8 mouse cellular contexts compared by ENCODE assay signal in the genomic region with DNA sequence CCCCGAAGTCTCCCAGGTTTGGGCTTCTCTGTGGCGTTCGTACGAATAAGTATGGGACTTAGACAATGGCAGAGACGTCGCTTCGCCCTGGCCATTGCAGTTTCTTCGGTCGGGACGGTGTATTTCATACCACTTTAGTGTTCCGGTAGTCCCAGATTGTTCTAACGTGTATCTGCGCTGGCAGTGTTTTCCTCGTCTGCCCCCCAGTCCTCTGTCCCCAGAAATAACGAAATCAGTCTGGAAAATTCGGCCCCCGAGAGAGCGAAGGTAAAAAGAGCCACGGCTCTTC. TPM values are rescaled to one million over a fixed set of nuclear protein-coding genes. Genes with fewer than 3 reads are reported as not detected.
DNase-seq lines count a peak whose midpoint lies in the region; ATAC-seq lines count a peak whose summit lies in the region.

No protein-coding gene starts in this region.

- no peaks in the 10 kb centered on the region for H3K36me3 ChIP-seq in kidney, embryonic 14.5 days (ENCODE audit: control insufficient read depth, insufficient read depth, low read length)
- H3K36me3 ChIP-seq in hindbrain, embryonic 14.5 days (replicated peaks; ENCODE audit: control insufficient read depth, insufficient read depth): no peaks in the 10 kb centered on the region
- H3K36me3 ChIP-seq in midbrain, embryonic 14.5 days (ENCODE audit: control insufficient read depth, insufficient read depth, low read length): no peaks in the 10 kb centered on the region

- no peaks in the 10 kb centered on the region for H3K9me3 ChIP-seq in kidney, embryonic 14.5 days (ENCODE audit: control insufficient read depth, low read length)
- H3K9me3 ChIP-seq in hindbrain, embryonic 14.5 days (ENCODE audit: control insufficient read depth, low read length): no peaks in the 10 kb centered on the region
- no peaks in the 10 kb centered on the region for H3K9me3 ChIP-seq in midbrain, embryonic 14.5 days (ENCODE audit: control insufficient read depth, low read length)

- peak overlapping the region; percentile 92 for H3K9ac ChIP-seq in kidney, embryonic 14.5 days (ENCODE audit: low read depth, low read length)
- peak overlapping the region; percentile 96 for H3K9ac ChIP-seq in hindbrain, embryonic 14.5 days
- peak overlapping the region; percentile 93 for H3K9ac ChIP-seq in midbrain, embryonic 14.5 days (replicated peaks; ENCODE audit: low read length)

- peaks cover 13% of the 10 kb centered on the region; the same call in 1 of the 2 replicates for H3K4me1 ChIP-seq in kidney, embryonic 14.5 days (ENCODE audit: control insufficient read depth, insufficient read depth, low read length)
- H3K4me1 ChIP-seq in brown adipose tissue, adult 24 weeks (ENCODE audit: control insufficient read depth, insufficient read depth, insufficient read length, low read length): peaks cover 2% of the 10 kb centered on the region
- H3K4me1 ChIP-seq in hindbrain, embryonic 14.5 days (replicated peaks; ENCODE audit: control insufficient read depth, insufficient read depth, low read length): peaks cover 31% of the 10 kb centered on the region
- H3K4me1 ChIP-seq in midbrain, embryonic 14.5 days (ENCODE audit: control insufficient read depth, insufficient read depth, low read length): peaks cover 13% of the 10 kb centered on the region

- peak overlapping the region; percentile 94 for H3K4me3 ChIP-seq in kidney, embryonic 14.5 days (ENCODE audit: low read length)
- peak overlapping the region; percentile 81 for H3K4me3 ChIP-seq in brown adipose tissue, adult 24 weeks (ENCODE audit: insufficient read depth, low read depth, low read length)
- peak overlapping the region; percentile 83 for H3K4me3 ChIP-seq in hindbrain, embryonic 14.5 days (replicated peaks; ENCODE audit: low read length)
- H3K4me3 ChIP-seq in midbrain, embryonic 14.5 days (replicated peaks; ENCODE audit: low read depth, low read length): peak overlapping the region; percentile 92

- ATAC-seq in kidney, embryonic 14.5 days (ENCODE audit: low FRiP score, low TSS enrichment): no peak
- ATAC-seq in hindbrain, embryonic 14.5 days (ENCODE audit: low FRiP score): no peak
- ATAC-seq in midbrain, embryonic 14.5 days (ENCODE audit: low FRiP score, low TSS enrichment): no peak

- peak overlapping the region; percentile 68 for H3K4me2 ChIP-seq in kidney, embryonic 14.5 days (replicated peaks; ENCODE audit: low read depth, low read length)
- peak overlapping the region; percentile 69 for H3K4me2 ChIP-seq in hindbrain, embryonic 14.5 days (replicated peaks)
- H3K4me2 ChIP-seq in midbrain, embryonic 14.5 days (ENCODE audit: low read length): peak overlapping the region; percentile 82

- DNase-seq in kidney, postnatal 14 days: no peak
- peak; percentile 53 for DNase-seq in hindbrain, embryonic 14.5 days (ENCODE audit: low spot score)
- no peak for DNase-seq in midbrain, embryonic 14.5 days
- DNase-seq in right cerebral cortex, postnatal 10 days (ENCODE audit: low spot score in 2 of 2): no peak
- no peak for DNase-seq in cerebellum, postnatal 14 days
- no peak for DNase-seq in gastrocnemius, postnatal 25 days

- H3K27ac ChIP-seq in kidney, embryonic 14.5 days (ENCODE audit: low read depth, low read length): peak overlapping the region; percentile 88
- H3K27ac ChIP-seq in brown adipose tissue, adult 24 weeks (replicated peaks; ENCODE audit: low read depth, low read length): peak overlapping the region; percentile 79
- H3K27ac ChIP-seq in hindbrain, embryonic 14.5 days: peak overlapping the region; percentile 92
- H3K27ac ChIP-seq in midbrain, embryonic 14.5 days (replicated peaks; ENCODE audit: low read depth, low read length): peak overlapping the region; percentile 91

- WGBS in kidney, embryonic 14.5 days: 0% methylated on average over 19 of the region's 19 CpGs
- under 1% methylated on average over 19 of the region's 19 CpGs for WGBS in hindbrain, embryonic 14.5 days
- under 1% methylated on average over 19 of the region's 19 CpGs for WGBS in midbrain, embryonic 14.5 days

- no peaks in the 10 kb centered on the region for H3K27me3 ChIP-seq in kidney, embryonic 14.5 days (ENCODE audit: control insufficient read depth, insufficient read depth, low read length)
- H3K27me3 ChIP-seq in hindbrain, embryonic 14.5 days (ENCODE audit: control insufficient read depth, insufficient read depth, low read length): no peaks in the 10 kb centered on the region
- no peaks in the 10 kb centered on the region for H3K27me3 ChIP-seq in midbrain, embryonic 14.5 days (ENCODE audit: control insufficient read depth, insufficient read depth, low read length)

RNA-seq across cellular contexts. Expression of a gene that starts 0.5 kb away (rescaled TPM):
- 71.2 and 72.5 TPM in 2 replicates for polyA plus RNA-seq in kidney, embryonic 14.5 days (2014; fragmentation: Nextera tagmentation; extraction: Ambion mirVana)
- 16.0 and 18.7 TPM in 2 replicates for polyA plus RNA-seq in brown adipose tissue, adult 24 weeks (2012; ENCODE audit: insufficient read depth, insufficient read length, missing spikeins)
- polyA plus RNA-seq in hindbrain, embryonic 14.5 days (2014; fragmentation: Nextera tagmentation; extraction: Ambion mirVana): 78.7 and 79.5 TPM in 2 replicates
- 97.0 and 102 TPM in 2 replicates for polyA plus RNA-seq in midbrain, embryonic 14.5 days (2014; fragmentation: Nextera tagmentation; extraction: Ambion mirVana)
- 1 to 10 TPM; 9.1 to 9.8 TPM for total RNA-seq in gastrocnemius, postnatal 25 days (2021)
